Mouse (Mus musculus) myocyte (in vitro differentiated cells): ENCODE results near the gene Hdhd5. TPM values are rescaled to one million over a fixed set of nuclear protein-coding genes. Genes with fewer than 3 reads are reported as not detected.
A peak's percentile ranks its signal among the peaks of the same experiment; 100 is the strongest.

Source experiments
- H3K27me3 ChIP-seq: one replicate; pipeline ENCODE4 v1.6.1; 2011; ENCODE audit not compliant: control insufficient read depth, insufficient read depth, insufficient read length
- H3K36me3 ChIP-seq: one replicate; pipeline ENCODE4 v1.6.1; 2011; ENCODE audit not compliant: control insufficient read depth, insufficient read depth
- H3K4me2 ChIP-seq: one replicate; pipeline ENCODE4 v1.6.1; 2011; ENCODE audit warnings: low read depth, control low read depth
- H3K4me3 ChIP-seq: one replicate; pipeline ENCODE4 v1.5.1; 2011; ENCODE audit warnings: mild to moderate bottlenecking, control low read depth, moderate library complexity
- H3K79me2 ChIP-seq: one replicate; pipeline ENCODE4 v1.6.1; 2011; ENCODE audit not compliant: control insufficient read depth, insufficient read depth
- H3ac ChIP-seq: one replicate; pipeline ENCODE4 v1.6.1; 2011; ENCODE audit not compliant: control insufficient read depth, insufficient read length
- CEBPB ChIP-seq: IDR thresholded peaks from 2 replicates; pipeline ENCODE4 v1.6.1; 2011; ENCODE audit warnings: mild to moderate bottlenecking, moderate library complexity; ENCODE audit not compliant: poor library complexity, insufficient read depth, severe bottlenecking
- E2F4 ChIP-seq: IDR thresholded peaks from one replicate; pipeline ENCODE4 v1.6.1; 2011; ENCODE audit warnings: mild to moderate bottlenecking, control low read depth, moderate library complexity; ENCODE audit not compliant: insufficient read depth
- MAX ChIP-seq: IDR thresholded peaks from one replicate; pipeline ENCODE4 v1.6.1; 2011; ENCODE audit warnings: low read depth, mild to moderate bottlenecking, control low read depth
- MYOD1 ChIP-seq, 3 experiments: IDR thresholded peaks; one replicate each; pipeline ENCODE4 v1.6.1; 2011; ENCODE audit warnings: control low read depth in 2 of 3, low read depth in 2 of 3, mild to moderate bottlenecking in 2 of 3, moderate library complexity in 1 of 3; ENCODE audit not compliant: insufficient read length in 2 of 3, control insufficient read depth in 1 of 3
- MYOG ChIP-seq, 3 experiments: IDR thresholded peaks; one replicate each; pipeline ENCODE4 v1.6.1; 2011; ENCODE audit warnings: control low read depth in 2 of 3, low read depth in 2 of 3, mild to moderate bottlenecking in 2 of 3; ENCODE audit not compliant: insufficient read length in 2 of 3, control insufficient read depth in 1 of 3, insufficient read depth in 1 of 3
- POLR2A ChIP-seq: IDR thresholded peaks from one replicate; pipeline ENCODE4 v1.6.1; 2011; ENCODE audit warnings: low read depth, mild to moderate bottlenecking, control low read depth, moderate library complexity; ENCODE audit not compliant: insufficient read length
- POLR2AphosphoS2 ChIP-seq: IDR thresholded peaks from one replicate; pipeline ENCODE4 v1.6.1; 2011; ENCODE audit warnings: low read depth, control low read depth; ENCODE audit not compliant: insufficient read length
- REST ChIP-seq: IDR thresholded peaks from one replicate; pipeline ENCODE4 v1.6.1; 2011; ENCODE audit warnings: mild to moderate bottlenecking, control low read depth, moderate library complexity; ENCODE audit not compliant: insufficient read depth, insufficient read length
- SRF ChIP-seq: IDR thresholded peaks from one replicate; pipeline ENCODE4 v1.6.1; 2011; ENCODE audit warnings: low read depth; ENCODE audit not compliant: control insufficient read depth, insufficient read length
- TCF12 ChIP-seq: IDR thresholded peaks from one replicate; pipeline ENCODE4 v1.6.1; 2011; ENCODE audit warnings: mild to moderate bottlenecking, control low read depth; ENCODE audit not compliant: poor library complexity, insufficient read depth, severe bottlenecking
- TCF3 ChIP-seq: IDR thresholded peaks from one replicate; pipeline ENCODE4 v1.6.1; 2011; ENCODE audit warnings: low read depth, control low read depth; ENCODE audit not compliant: insufficient read length
- USF1 ChIP-seq: IDR thresholded peaks from one replicate; pipeline ENCODE4 v1.6.1; 2011; ENCODE audit warnings: low read depth, mild to moderate bottlenecking, control low read depth, moderate library complexity
- polyA plus RNA-seq: library from polyadenylated mRNA; unstranded; fragments of >200 nt; fragmentation: generic; extraction: Trizol; gene quantifications from one replicate; pipeline ENCODE4 v1.2.1, GENCODE M21; 2012; ENCODE audit warnings: missing spikeins

Hdhd5 gene
- polyA plus RNA-seq, 1 experiment = 13.3 TPM

- Histone ChIP-seq H3ac (no peak overlapping the region), H3K79me2 (no peaks in the 10 kb centered on the region), H3K36me3 (no peaks in the 10 kb centered on the region), H3K27me3 (peaks cover 21% of the 10 kb centered on the region), H3K4me2 (no peak overlapping the region), H3K4me3 (no peak overlapping the region)
- TF ChIP-seq MAX (no peak), MYOD1 (IDR thresholded peaks at IDR 0.05; ENCODE audit: control insufficient read depth in 1 of 3, insufficient read length in 2 of 3, low read depth in 2 of 3) (no peak), SRF (no peak), CEBPB (no peak)
Measured at GRCm38 (mm10) chr6:120572372-120572771, 41.3 kb upstream of the Hdhd5 start.

GRCm38 (mm10) chr6:120568257-120568656 is 37.1 kb upstream of the Hdhd5 start:
- no peaks in the 10 kb centered on the region for H3K36me3 ChIP-seq
- H3K4me2 ChIP-seq = no peak overlapping the region
- no peak overlapping the region for H3ac ChIP-seq
- peaks cover 14% of the 10 kb centered on the region for H3K27me3 ChIP-seq
- no peak overlapping the region for H3K4me3 ChIP-seq
- H3K79me2 ChIP-seq = no peaks in the 10 kb centered on the region
- TF ChIP-seq POLR2A (no peak), REST (no peak), SRF (no peak), E2F4 (no peak), USF1 (no peak), TCF12 (no peak), MAX (no peak), MYOG (IDR thresholded peaks at IDR 0.05; ENCODE audit: control insufficient read depth in 1 of 3, insufficient read depth in 1 of 3, insufficient read length in 2 of 3, low read depth in 2 of 3) (no peak), MYOD1 (IDR thresholded peaks at IDR 0.05; ENCODE audit: control insufficient read depth in 1 of 3, insufficient read length in 2 of 3, low read depth in 2 of 3) (no peak), TCF3 (no peak), CEBPB (no peak), POLR2AphosphoS2 (no peak)

- Histone ChIP-seq H3K79me2 (no peaks in the 10 kb centered on the region), H3K4me3 (no peak overlapping the region), H3K4me2 (peak overlapping the region; percentile 48), H3ac (no peak overlapping the region), H3K27me3 (peaks cover 8% of the 10 kb centered on the region), H3K36me3 (no peaks in the 10 kb centered on the region)
- TF ChIP-seq TCF3 = no peak
- peak in 2 of 3 experiments; percentile 66 to 75 for TF ChIP-seq MYOD1 (IDR thresholded peaks at IDR 0.05; ENCODE audit: control insufficient read depth in 1 of 3, insufficient read length in 2 of 3, low read depth in 2 of 3)
- TF ChIP-seq MAX = no peak
- TF ChIP-seq REST = no peak
- peak in 2 of 3 experiments; percentile 68 to 77 for TF ChIP-seq MYOG (IDR thresholded peaks at IDR 0.05; ENCODE audit: control insufficient read depth in 1 of 3, insufficient read depth in 1 of 3, insufficient read length in 2 of 3, low read depth in 2 of 3)
- TF ChIP-seq E2F4 = no peak
- no peak for TF ChIP-seq SRF
- no peak for TF ChIP-seq TCF12
- TF ChIP-seq USF1 = no peak
- no peak for TF ChIP-seq CEBPB
Measured at GRCm38 (mm10) chr6:120566911-120567909, 36.1 kb upstream of the Hdhd5 start.

- TF ChIP-seq CEBPB (no peak), USF1 (no peak), TCF3 (no peak), POLR2A (no peak), SRF (no peak), REST (no peak), TCF12 (no peak), MYOD1 (IDR thresholded peaks at IDR 0.05; ENCODE audit: control insufficient read depth in 1 of 3, insufficient read length in 2 of 3, low read depth in 2 of 3) (no peak), POLR2AphosphoS2 (no peak), MYOG (IDR thresholded peaks at IDR 0.05; ENCODE audit: control insufficient read depth in 1 of 3, insufficient read depth in 1 of 3, insufficient read length in 2 of 3, low read depth in 2 of 3) (no peak), MAX (no peak), E2F4 (no peak)
- H3K27me3 ChIP-seq = peaks cover 29% of the 10 kb centered on the region
- no peak overlapping the region for H3K4me3 ChIP-seq
- no peaks in the 10 kb centered on the region for H3K79me2 ChIP-seq
- H3ac ChIP-seq = no peak overlapping the region
- H3K4me2 ChIP-seq = no peak overlapping the region
- no peaks in the 10 kb centered on the region for H3K36me3 ChIP-seq
Measured at GRCm38 (mm10) chr6:120556641-120557040, 25.5 kb upstream of the Hdhd5 start.
